Mouse (Mus musculus): ENCODE results near the gene Zfp142. TPM values are rescaled to one million over a fixed set of nuclear protein-coding genes. Genes with fewer than 3 reads are reported as not detected.

The Zfp142 gene
- polyA plus RNA-seq (2015; fragmentation: Nextera tagmentation; extraction: Ambion mirVana): 2.9 and 3.3 TPM in 2 replicates

GRCm38 (mm10) chr1:74587773-74588445 is at the start of gene Zfp142, which contains the start of gene Bcs1l:
TSS of gene Zfp142 (minus strand) at chr1:74588246.
TSS of gene Bcs1l (plus strand) at chr1:74588289.

GRCm38 (mm10) chr1:74601267-74601962 is 13.4 kb upstream of the Zfp142 start, which contains the start of the genes Rnf25 and Stk36:
TSS of gene Rnf25 (minus strand) at chr1:74601397.
TSS of gene Stk36 (plus strand) at chr1:74601445.

GRCm38 (mm10) chr1:74544184-74544583 is 43.9 kb downstream of the Zfp142 start, which contains the start of gene Usp37:
TSS of gene Usp37 (minus strand) at chr1:74544284.

GRCm38 (mm10) chr1:74542451-74542961 is 45.5 kb downstream of the Zfp142 start, which contains the start of gene Plcd4:
TSS of gene Plcd4 (plus strand) at chr1:74542888.

Small RNAs within 50 kb of the gene (microRNA-seq; reads per million reads assigned to microRNA genes)
- not detected for gene Gm25035

Other genes with a start within 250 kb of the Zfp142 start
- 0.88 and 1.0 TPM in 2 replicates for gene Catip, start 226.1 kb downstream of the Zfp142 start, polyA plus RNA-seq (2015; fragmentation: Nextera tagmentation; extraction: Ambion mirVana)
- 5.6 and 31.7 TPM in 2 replicates for gene Slc11a1, start 213.1 kb downstream of the Zfp142 start, polyA plus RNA-seq (2015; fragmentation: Nextera tagmentation; extraction: Ambion mirVana)
- gene Ctdsp1, start 196.7 kb downstream of the Zfp142 start, polyA plus RNA-seq (2015; fragmentation: Nextera tagmentation; extraction: Ambion mirVana): 59.2 and 61.2 TPM in 2 replicates
- 0.16 and 0.36 TPM in 2 replicates for gene Vil1, start 178.9 kb downstream of the Zfp142 start, polyA plus RNA-seq (2015; fragmentation: Nextera tagmentation; extraction: Ambion mirVana)
- gene Cnot9, start 82.2 kb downstream of the Zfp142 start, polyA plus RNA-seq (2015; fragmentation: Nextera tagmentation; extraction: Ambion mirVana): 23.4 and 27.1 TPM in 2 replicates
- gene Plcd4, start 45.4 kb downstream of the Zfp142 start, polyA plus RNA-seq (2015; fragmentation: Nextera tagmentation; extraction: Ambion mirVana): 0.53 and 0.79 TPM in 2 replicates
- gene Usp37, start 44.0 kb downstream of the Zfp142 start, polyA plus RNA-seq (2015; fragmentation: Nextera tagmentation; extraction: Ambion mirVana): 9.4 and 9.5 TPM in 2 replicates
- 8.8 and 9.8 TPM in 2 replicates for gene Bcs1l, start within 50 bp of the Zfp142 start, polyA plus RNA-seq (2015; fragmentation: Nextera tagmentation; extraction: Ambion mirVana)
- gene Rnf25, start 13.2 kb upstream of the Zfp142 start, polyA plus RNA-seq (2015; fragmentation: Nextera tagmentation; extraction: Ambion mirVana): 19.0 and 20.6 TPM in 2 replicates
- gene Stk36, start 13.2 kb upstream of the Zfp142 start, polyA plus RNA-seq (2015; fragmentation: Nextera tagmentation; extraction: Ambion mirVana): 0.79 and 1.7 TPM in 2 replicates
- gene Ttll4, start 73.5 kb upstream of the Zfp142 start, polyA plus RNA-seq (2015; fragmentation: Nextera tagmentation; extraction: Ambion mirVana): 3.6 and 3.7 TPM in 2 replicates
- gene Cyp27a1, start 125.3 kb upstream of the Zfp142 start, polyA plus RNA-seq (2015; fragmentation: Nextera tagmentation; extraction: Ambion mirVana): 8.5 and 10.7 TPM in 2 replicates
- 0.41 and 0.58 TPM in 2 replicates for gene Prkag3, start 161.0 kb upstream of the Zfp142 start, polyA plus RNA-seq (2015; fragmentation: Nextera tagmentation; extraction: Ambion mirVana)
- 8.4 and 8.6 TPM in 2 replicates for gene Wnt6, start 183.6 kb upstream of the Zfp142 start, polyA plus RNA-seq (2015; fragmentation: Nextera tagmentation; extraction: Ambion mirVana)
- gene Wnt10a, start 203.3 kb upstream of the Zfp142 start, polyA plus RNA-seq (2015; fragmentation: Nextera tagmentation; extraction: Ambion mirVana): 7.4 and 9.2 TPM in 2 replicates

Measured in urinary bladder, postnatal 0 days (tissue).